Mouse (Mus musculus) natural killer cell, adult 2 months (primary cell): ENCODE results near the gene Gbx2.

Source experiments
- DNase-seq, 2 experiments: peaks; one replicate each; pipeline ENCODE4 v3.0.0; 2022; ENCODE audit warnings: low spot score in 2 of 2

The Gbx2 gene

GRCm38 (mm10) chr1:89912392-89912791, 18.6 kb downstream of the Gbx2 start:
- no peak for DNase-seq

- no peak for DNase-seq
Observed at GRCm38 (mm10) chr1:89909796-89910195, 21.2 kb downstream of the Gbx2 start.

- DNase-seq, result no peak
Observed at GRCm38 (mm10) chr1:89902641-89903040, 28.3 kb downstream of the Gbx2 start.

- DNase-seq, result no peak
Observed at GRCm38 (mm10) chr1:89902236-89902635, 28.7 kb downstream of the Gbx2 start.

GRCm38 (mm10) chr1:89901381-89901780, 29.6 kb downstream of the Gbx2 start:
- no peak for DNase-seq

- DNase-seq, result no peak
Observed at GRCm38 (mm10) chr1:89899761-89900445, 31.1 kb downstream of the Gbx2 start.

GRCm38 (mm10) chr1:89899036-89899435, 31.9 kb downstream of the Gbx2 start:
- DNase-seq, result no peak

- no peak for DNase-seq
Observed at GRCm38 (mm10) chr1:89895801-89896200, 35.2 kb downstream of the Gbx2 start.

GRCm38 (mm10) chr1:89892281-89892680, 38.7 kb downstream of the Gbx2 start:
- DNase-seq, result no peak

- DNase-seq, result no peak
Observed at GRCm38 (mm10) chr1:89891400-89891799, 39.6 kb downstream of the Gbx2 start.

GRCm38 (mm10) chr1:89885696-89886095, 45.3 kb downstream of the Gbx2 start:
- DNase-seq, result no peak

GRCm38 (mm10) chr1:89884335-89884734, 46.6 kb downstream of the Gbx2 start:
- DNase-seq, result no peak

GRCm38 (mm10) chr1:89880834-89881233, 50.1 kb downstream of the Gbx2 start:
- DNase-seq, result no peak

- no peak for DNase-seq
Observed at GRCm38 (mm10) chr1:89880193-89880592, 50.8 kb downstream of the Gbx2 start.

- no peak for DNase-seq
Observed at GRCm38 (mm10) chr1:89878496-89878895, 52.5 kb downstream of the Gbx2 start.
